Mouse (Mus musculus) forebrain, embryonic 11.5 days (tissue): ENCODE measurements at regions not wholly inside any gene's neighbourhood (a gene's known extent, or its start where the extent isn't known, plus 50 kb on each side); places are given as distances from the start of the nearest gene placed in this dataset.
A peak's percentile ranks its signal among the peaks of the same experiment; 100 is the strongest.
"Not testable (repeated sequence)": the region's sequence is repeated elsewhere in the genome, so short reads cannot be mapped to it uniquely, and the experiment has no call there.

Source experiments
- ATAC-seq: fragments of 200-750 bp; cut with Nextera tagmentation; replicated peaks from 2 replicates; pipeline ENCODE4 v1.8.0; 2017; ENCODE audit warnings: moderate TSS enrichment; ENCODE audit not compliant: low FRiP score
- DNase-seq: peaks from one replicate; pipeline ENCODE4 v3.0.0-alpha.2; 2017; ENCODE audit warnings: low spot score
- H3K27ac ChIP-seq: fragments of 300-500 bp; sonication (generic); 2 replicates; pipeline ENCODE4 v1.5.1; 2014; ENCODE audit warnings: low read depth, low read length
- H3K27me3 ChIP-seq: fragments of 300-500 bp; sonication (generic); 2 replicates; pipeline ENCODE4 v1.6.1; 2014; ENCODE audit warnings: mild to moderate bottlenecking, low read length, mixed read lengths; ENCODE audit not compliant: control insufficient read depth, insufficient read depth
- H3K36me3 ChIP-seq: fragments of 300-500 bp; sonication (generic); 2 replicates; pipeline ENCODE4 v1.6.1; 2014; ENCODE audit warnings: mild to moderate bottlenecking, low read length, moderate library complexity, mixed read lengths; ENCODE audit not compliant: control insufficient read depth, insufficient read depth
- H3K4me1 ChIP-seq: fragments of 300-500 bp; sonication (generic); replicated peaks from 2 replicates; pipeline ENCODE4 v1.6.1; 2014; ENCODE audit warnings: low read length, mixed read lengths; ENCODE audit not compliant: control insufficient read depth, insufficient read depth
- H3K4me2 ChIP-seq: fragments of 300-500 bp; sonication (generic); 2 replicates; pipeline ENCODE4 v1.6.1; 2014; ENCODE audit warnings: low read depth, mild to moderate bottlenecking, low read length, moderate library complexity, mixed read lengths; ENCODE audit not compliant: severe bottlenecking
- H3K4me3 ChIP-seq: fragments of 300-500 bp; sonication (generic); 2 replicates; pipeline ENCODE4 v1.5.1; 2014; ENCODE audit warnings: low read depth, low read length
- H3K9ac ChIP-seq: fragments of 300-500 bp; sonication (generic); 2 replicates; pipeline ENCODE4 v1.6.1; 2014; ENCODE audit warnings: low read length
- H3K9me3 ChIP-seq: fragments of 300-500 bp; sonication (generic); 2 replicates; pipeline ENCODE4 v1.6.1; 2016; ENCODE audit warnings: low read length, mixed read lengths; ENCODE audit not compliant: control insufficient read depth
- WGBS: fragments of 180-500 bp; shearing (Covaris S2); extraction: QIAGEN DNeasy Blood & Tissue Kit; methylation state at CpG from one replicate; pipeline ENCODE4 v1.1.7; 2014; 5-methylcytosine and 5-hydroxymethylcytosine counted together

DNA sequence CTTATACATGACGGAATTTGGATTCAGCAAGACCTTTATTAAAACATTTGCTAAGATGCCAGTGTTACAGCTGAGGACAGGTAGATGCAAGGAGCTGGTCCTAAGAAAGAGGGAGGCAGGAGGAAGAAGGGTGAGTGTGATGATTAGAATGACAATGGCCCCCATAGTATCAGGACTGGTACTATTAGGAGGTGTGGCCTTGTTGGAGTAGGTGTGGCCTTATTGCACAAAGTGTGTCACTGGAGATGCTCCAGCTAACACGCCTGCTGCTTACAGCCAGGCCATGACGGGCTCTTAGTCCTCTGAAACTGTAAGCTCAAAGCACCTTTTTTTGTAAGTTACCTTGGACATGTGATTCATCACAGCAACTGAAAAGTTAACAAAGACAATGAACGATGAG, 82.0 kb downstream of the Rassf10 start:
- Histone ChIP-seq H3K27ac (no peak overlapping the region), H3K27me3 (no peaks in the 10 kb centered on the region), H3K9me3 (no peaks in the 10 kb centered on the region), H3K9ac (no peak overlapping the region), H3K4me1 (0 out of 2 replicates have a peak, but pooled peaks cover 2% of the 10 kb centered on the region), H3K4me2 (no peak overlapping the region), H3K36me3 (no peaks in the 10 kb centered on the region), H3K4me3 (no peak overlapping the region)
- 91% methylated on average over 4 of the region's 4 CpGs for WGBS
- DNase-seq: no peak
- no peak for ATAC-seq

DNA sequence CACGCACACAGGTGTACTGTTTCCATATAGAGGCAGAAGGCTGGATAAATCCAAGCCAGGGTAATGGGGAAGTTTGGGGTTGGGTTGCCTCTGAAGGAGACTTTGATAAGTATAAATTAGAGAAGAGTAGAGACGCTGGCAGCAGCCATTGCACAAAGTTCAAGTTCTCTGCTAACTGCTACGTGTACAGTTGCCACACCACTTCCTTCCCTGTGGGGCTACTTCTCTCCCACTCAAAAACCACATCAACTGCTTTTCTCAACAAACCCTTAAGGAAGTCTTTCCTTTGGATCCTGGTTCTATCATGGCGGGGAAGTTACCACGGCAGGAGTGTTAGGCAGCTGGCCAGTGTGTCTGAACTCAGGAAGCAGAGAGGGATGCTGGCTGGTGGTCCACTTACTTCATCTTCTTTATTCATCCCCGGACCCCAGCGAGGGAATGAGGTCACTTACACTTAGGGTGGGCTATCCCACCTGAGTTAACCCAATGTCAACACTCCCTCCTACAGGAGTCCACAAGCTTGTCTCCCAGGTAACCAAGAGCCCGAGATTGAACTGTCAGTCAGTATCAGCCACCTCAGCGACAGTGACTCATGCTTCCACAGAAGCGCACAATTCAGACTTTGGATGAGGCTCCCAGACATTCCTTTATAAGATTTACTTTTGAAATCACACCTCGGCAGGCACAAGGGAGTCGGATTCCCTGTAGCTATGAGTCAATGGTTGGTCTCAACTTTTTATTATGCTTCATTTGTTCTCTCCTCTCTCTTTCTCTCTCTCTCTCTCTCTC, 84.3 kb downstream of the Rassf10 start:
- 84% methylated on average over 12 of the region's 12 CpGs for WGBS
- DNase-seq (no peak), ATAC-seq (no peak)
- H3K27ac ChIP-seq: no peak overlapping the region
- no peaks in the 10 kb centered on the region for H3K9me3 ChIP-seq
- no peak overlapping the region for H3K9ac ChIP-seq
- no peak overlapping the region for H3K4me3 ChIP-seq
- H3K27me3 ChIP-seq: no peaks in the 10 kb centered on the region
- 0 out of 2 replicates have a peak, but pooled peaks cover 2% of the 10 kb centered on the region for H3K4me1 ChIP-seq
- H3K4me2 ChIP-seq: no peak overlapping the region
- no peaks in the 10 kb centered on the region for H3K36me3 ChIP-seq

DNA sequence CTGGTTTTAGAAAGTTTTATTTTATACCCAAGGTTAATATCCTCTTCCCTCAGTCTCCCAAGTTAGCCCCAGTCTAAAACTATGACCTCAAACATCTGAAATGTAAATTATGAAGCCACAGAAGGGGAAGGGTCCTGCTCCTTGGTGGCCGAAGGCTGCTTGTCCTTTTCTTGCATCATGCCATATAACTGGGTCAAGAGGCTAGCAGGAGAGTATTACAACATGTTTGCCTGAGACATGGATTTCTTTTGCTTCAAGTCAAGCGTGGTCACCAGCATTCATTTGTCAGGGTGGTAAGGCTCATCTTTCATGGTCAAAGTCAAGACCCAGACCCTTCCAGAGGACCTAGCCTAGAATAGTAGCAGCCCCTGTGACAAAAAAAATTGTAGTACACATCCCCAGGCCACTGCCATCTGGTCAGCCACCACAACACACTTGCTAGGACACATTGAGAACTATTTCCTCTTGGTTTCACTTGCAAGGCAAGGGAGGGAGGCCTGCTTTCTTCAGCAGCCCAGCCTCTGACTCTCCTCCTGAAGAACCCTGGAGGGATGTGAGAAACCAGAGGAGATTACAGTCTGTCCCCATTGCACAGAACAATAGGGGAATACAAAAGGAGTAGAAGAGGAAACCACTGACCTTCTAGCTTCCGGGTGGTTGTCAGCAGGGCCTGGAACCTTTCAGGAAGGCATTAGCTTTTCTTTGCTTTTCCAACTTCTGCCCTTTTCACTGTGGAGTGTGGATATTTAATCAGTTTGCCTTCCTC, 85.3 kb downstream of the Rassf10 start:
- Histone ChIP-seq H3K4me1 (0 out of 2 replicates have a peak, but pooled peaks cover 2% of the 10 kb centered on the region), H3K27me3 (no peaks in the 10 kb centered on the region), H3K27ac (no peak overlapping the region), H3K4me3 (no peak overlapping the region), H3K36me3 (no peaks in the 10 kb centered on the region), H3K9ac (no peak overlapping the region), H3K4me2 (no peak overlapping the region), H3K9me3 (no peaks in the 10 kb centered on the region)
- ATAC-seq (no peak), DNase-seq (no peak)
- 65% methylated on average over 3 of the region's 3 CpGs for whole genome bisulfite sequencing

DNA sequence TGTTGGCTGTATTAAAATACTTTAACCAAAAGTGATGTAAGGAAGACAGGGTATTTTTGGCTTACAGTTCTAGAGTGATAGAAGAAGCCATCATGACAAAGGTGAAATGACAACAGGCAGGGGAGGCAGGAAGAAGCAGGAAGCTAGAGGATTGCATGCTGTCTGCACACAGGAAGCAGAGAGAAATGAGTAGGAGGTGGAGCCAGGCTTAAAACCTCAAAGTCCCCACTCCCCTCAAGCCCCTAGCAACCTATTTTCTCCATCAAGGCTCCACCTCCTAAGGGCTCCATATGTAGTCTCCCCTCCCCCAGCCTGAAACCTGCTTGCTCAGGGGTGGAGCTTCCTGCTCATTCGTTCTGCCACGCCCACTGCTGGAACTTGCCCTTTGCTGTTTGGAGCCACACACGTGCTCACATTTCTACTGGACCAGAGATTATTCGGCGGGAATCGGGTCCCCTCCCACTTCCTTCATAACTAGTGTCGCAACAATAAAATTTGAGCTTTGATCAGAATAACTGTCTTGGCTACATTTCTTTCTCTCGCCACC, 91.9 kb downstream of the Rassf10 start:
- not testable (repeated sequence) for H3K27ac ChIP-seq, H3K9ac ChIP-seq, ATAC-seq, H3K4me1 ChIP-seq, H3K4me3 ChIP-seq, H3K36me3 ChIP-seq, H3K9me3 ChIP-seq, DNase-seq, H3K4me2 ChIP-seq, H3K27me3 ChIP-seq
- 70% methylated on average over 7 of the region's 8 CpGs for WGBS

DNA sequence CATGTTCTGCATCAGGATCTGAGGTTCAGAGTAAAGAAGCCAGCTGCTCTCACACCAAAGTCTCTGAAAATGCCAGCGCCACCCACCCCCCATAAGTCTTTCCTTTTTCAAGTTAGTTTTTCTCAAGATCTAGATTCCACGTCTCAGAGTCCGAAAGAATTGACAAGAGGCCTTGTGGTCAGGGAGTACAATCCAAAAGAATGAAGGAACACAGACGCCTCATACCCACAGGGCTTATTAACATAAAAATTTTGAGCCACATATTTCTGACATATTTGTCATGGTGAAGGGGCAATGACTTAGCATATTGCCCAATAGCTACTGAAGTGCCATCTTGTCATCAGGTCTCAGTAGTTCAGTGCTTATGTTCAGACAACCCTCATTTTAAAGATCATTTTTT, 92.6 kb downstream of the Rassf10 start:
- Histone ChIP-seq H3K9me3 (no peaks in the 10 kb centered on the region), H3K36me3 (no peaks in the 10 kb centered on the region), H3K9ac (no peak overlapping the region), H3K4me3 (no peak overlapping the region), H3K27me3 (no peaks in the 10 kb centered on the region), H3K27ac (no peak overlapping the region), H3K4me1 (peaks cover 9% of the 10 kb centered on the region; the same call in 1 of the 2 replicates), H3K4me2 (no peak overlapping the region)
- 95% methylated on average over 4 of the region's 4 CpGs for WGBS
- DNase-seq (no peak), ATAC-seq (no peak)

DNA sequence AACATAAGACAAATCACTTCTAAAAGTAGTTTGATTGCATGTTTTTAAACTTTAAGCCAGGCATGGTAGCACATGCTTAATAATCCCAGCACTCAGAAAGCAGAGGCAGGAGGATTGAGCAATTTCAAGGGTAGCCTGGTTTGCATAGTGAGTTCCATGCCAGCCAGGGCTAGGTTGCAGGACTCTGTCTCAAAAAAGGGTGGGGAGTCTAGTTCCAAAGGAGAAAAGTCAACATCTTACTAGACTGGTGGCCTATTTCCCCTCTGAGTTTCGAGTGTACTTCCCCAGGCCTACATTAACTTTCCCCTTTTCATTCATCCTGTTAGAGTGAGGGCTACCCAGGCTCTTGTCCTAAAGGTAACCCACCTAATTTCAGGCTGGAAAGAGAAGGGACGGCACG, 93.8 kb downstream of the Rassf10 start:
- Histone ChIP-seq H3K27ac (no peak overlapping the region), H3K9me3 (no peaks in the 10 kb centered on the region), H3K4me2 (no peak overlapping the region), H3K27me3 (no peaks in the 10 kb centered on the region), H3K4me1 (peaks cover 9% of the 10 kb centered on the region; the same call in 1 of the 2 replicates), H3K36me3 (no peaks in the 10 kb centered on the region), H3K4me3 (no peak overlapping the region), H3K9ac (no peak overlapping the region)
- WGBS: 87% methylated on average over 3 of the region's 3 CpGs
- DNase-seq: no peak
- ATAC-seq: no peak

DNA sequence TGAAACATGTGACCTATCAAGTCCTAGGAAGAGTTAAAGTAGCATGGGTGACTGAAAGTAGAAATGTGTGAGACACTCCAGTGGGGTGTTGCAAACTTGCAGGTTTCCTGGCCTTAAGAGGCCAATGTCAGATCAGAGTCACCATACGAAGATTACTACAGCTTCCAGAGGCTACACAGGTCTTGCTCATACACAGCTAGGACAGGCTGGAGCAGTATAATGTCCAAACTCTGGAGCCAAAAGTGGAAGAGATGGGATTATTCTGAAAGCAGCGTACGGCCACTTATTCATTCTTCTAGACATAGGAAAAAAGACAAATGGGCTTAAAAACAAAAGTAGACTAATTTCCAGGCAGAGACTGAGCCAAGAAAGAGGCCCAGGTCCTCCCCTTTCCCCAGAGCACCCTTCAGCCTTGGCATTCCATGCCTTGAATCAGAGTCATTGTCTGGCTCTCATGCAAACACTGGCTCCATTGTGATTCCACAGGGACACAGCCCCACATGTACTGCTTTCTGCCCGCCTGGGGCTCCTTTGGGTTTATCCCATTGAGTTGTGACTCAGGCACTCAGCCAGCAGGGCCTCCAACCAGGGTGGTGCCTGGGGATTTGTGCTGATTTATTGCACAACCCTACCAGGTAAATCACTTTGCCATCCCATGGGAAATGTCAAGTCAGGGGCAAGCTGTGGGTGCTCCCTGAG, 94.5 kb downstream of the Rassf10 start:
- no peak overlapping the region for H3K4me2 ChIP-seq
- H3K4me1 ChIP-seq: peaks cover 9% of the 10 kb centered on the region; the same call in 1 of the 2 replicates
- ATAC-seq (no peak), DNase-seq (peak; percentile 56)
- no peak overlapping the region for H3K4me3 ChIP-seq
- no peak overlapping the region for H3K9ac ChIP-seq
- H3K36me3 ChIP-seq: no peaks in the 10 kb centered on the region
- H3K9me3 ChIP-seq: no peaks in the 10 kb centered on the region
- H3K27ac ChIP-seq: no peak overlapping the region
- no peaks in the 10 kb centered on the region for H3K27me3 ChIP-seq
- WGBS: 41% methylated on average over 4 of the region's 4 CpGs

DNA sequence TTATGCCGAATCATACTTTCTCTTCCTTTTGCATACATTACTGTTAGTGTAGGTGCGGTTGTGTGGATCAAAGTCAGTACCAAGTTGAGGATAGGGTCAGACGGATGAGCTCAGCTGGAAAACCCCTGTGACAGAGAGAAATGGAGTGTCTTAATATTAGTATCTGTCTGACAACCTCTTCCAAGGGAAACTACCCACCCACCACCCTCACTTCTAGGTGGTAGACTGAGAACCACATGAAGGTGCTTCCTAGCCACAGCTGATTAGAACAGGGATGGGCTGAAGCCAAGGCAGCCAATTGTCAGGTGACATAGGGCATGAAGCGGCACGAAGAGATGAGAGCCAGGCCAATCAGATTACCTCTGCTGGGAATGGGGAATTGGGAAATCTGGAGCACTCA, 95.7 kb downstream of the Rassf10 start:
- 92% methylated on average over 5 of the region's 5 CpGs for WGBS
- no peaks in the 10 kb centered on the region for H3K27me3 ChIP-seq
- no peak for ATAC-seq
- H3K9me3 ChIP-seq: no peaks in the 10 kb centered on the region
- no peak overlapping the region for H3K27ac ChIP-seq
- peaks cover 9% of the 10 kb centered on the region; the same call in 1 of the 2 replicates for H3K4me1 ChIP-seq
- no peak overlapping the region for H3K9ac ChIP-seq
- no peaks in the 10 kb centered on the region for H3K36me3 ChIP-seq
- H3K4me2 ChIP-seq: no peak overlapping the region
- no peak overlapping the region for H3K4me3 ChIP-seq
- DNase-seq: no peak
